Mouse (Mus musculus): ENCODE results near the gene Anxa6. TPM values are rescaled to one million over a fixed set of nuclear protein-coding genes. Genes with fewer than 3 reads are reported as not detected.
"Not testable (repeated sequence)": the region's sequence is repeated elsewhere in the genome, so short reads cannot be mapped to it uniquely, and the experiment has no call there.

Anxa6 gene
- total RNA-seq, 4 experiments from 2014 or later: 85.6 to 95.3 (median 89.4) TPM

DNA sequence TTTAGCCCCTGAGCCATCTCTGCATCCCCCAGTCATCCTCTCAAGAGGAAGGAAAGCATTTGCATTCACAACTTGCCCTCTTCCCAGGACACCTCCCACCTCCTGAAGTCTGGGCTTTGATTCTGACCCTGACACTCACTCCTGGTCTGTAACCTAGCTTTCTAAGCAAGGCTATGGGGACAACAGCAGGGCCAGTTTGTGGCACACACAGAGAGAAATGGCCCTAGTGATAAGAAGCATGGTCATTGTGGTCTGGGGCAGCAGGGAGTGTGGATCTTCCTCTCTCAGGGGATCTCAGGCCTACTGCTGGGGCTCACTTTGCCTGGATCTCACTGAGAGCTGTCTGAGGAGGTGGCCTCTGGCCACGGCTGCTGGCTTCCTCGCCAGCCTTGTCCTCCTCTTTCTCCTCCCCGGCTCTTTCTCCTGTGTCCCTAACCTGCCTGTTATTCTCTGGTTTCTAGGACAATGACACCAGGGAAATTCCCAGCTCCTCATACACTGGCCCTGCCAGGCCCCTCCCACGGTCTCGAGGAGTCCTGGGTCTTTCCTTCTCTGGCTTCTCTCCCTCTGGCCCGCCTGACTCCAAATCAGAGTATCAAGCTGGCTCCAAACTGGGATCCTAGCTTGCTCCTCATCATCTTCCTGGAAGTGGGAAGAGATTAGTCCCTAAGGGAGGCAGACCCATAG, 71.9 kb downstream of the Anxa6 start:
- no peak for DNase-seq (ENCODE audit: low spot score in 2 of 2)

DNA sequence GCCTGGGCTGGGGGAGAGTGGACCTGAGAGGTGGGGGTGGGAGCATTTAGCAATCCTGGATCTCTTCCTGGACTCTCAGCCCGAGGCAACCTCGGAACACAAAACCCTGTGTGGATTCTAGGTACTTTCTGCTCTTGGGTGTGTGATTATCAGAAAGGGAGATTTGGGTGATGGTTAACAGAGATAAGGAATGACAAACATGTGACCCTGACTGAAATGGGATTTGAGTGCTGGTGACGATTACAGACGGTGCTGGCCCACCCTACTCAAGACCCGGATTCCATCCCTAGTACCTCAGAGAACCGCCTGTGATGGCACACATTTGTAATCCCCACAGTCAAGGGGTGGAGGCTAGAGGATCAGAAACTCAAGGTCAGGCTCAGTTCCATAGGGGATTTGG, 73.0 kb downstream of the Anxa6 start:
- no peak for DNase-seq (ENCODE audit: low spot score in 2 of 2)

DNA sequence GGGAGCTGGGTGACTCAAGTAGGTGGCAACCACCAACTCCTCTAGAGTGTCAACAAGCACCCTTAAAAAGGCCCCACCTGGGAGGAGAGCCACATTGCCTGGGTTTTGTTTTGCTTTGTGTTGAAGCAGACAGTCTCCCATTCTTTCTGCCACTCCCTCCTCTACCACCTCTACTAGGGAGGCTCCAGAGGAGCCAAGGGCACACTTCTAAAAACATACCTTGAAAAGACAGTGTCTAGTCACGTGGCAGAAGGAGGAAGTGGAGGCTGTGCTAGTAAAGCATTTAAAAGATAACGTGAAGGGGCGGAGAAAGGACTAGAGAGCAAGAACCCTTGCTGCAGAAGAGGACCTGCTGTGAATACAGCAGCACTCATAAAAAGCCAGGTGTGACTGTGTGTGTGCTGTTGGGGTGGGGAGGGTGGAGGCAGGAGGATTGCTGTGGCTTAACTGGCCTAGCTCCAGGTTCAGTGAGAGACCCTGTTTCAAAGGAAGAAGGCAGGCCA, 74.6 kb downstream of the Anxa6 start:
- no peak for DNase-seq (ENCODE audit: low spot score in 2 of 2)

DNA sequence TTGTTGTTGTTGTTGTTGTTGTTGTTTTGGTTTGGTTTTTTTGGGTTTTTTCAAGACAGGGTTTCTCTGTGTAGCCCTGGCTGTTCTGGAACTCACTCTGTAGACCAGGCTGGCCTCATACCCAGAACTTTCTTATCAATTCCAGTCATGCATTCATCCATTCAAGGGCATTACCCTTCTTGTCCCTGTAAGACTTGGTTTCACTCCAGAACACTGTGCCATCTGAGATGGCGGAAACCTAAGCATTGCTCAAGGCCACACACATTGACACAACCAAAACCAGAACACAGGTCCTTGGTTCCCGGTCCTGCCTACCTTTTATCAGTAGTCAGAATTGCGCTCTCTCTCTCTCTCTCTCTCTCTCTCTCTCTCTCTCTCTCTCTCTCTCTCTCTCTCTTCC, 75.5 kb downstream of the Anxa6 start:
- not testable (repeated sequence) for DNase-seq (ENCODE audit: low spot score in 2 of 2)

DNA sequence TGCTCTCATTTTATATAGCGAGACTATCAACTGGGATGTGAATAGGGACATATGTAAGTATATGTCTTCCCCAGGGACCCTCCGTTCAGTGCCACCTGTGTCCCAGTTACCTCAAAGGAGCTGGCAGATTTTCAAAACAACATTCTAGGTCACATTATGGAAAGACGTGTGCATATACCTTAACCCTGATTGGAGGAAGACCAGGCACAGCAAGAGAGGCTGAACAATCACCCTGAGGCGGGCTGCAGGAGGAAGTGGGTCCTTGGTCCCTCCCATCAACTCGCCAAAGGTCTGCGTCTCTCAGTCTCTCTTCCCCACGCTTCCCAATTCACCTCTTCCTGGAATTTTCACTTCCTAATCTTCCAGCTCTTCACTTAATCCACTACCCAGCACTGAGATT, 76.3 kb downstream of the Anxa6 start:
- DNase-seq (ENCODE audit: low spot score in 2 of 2): no peak

DNA sequence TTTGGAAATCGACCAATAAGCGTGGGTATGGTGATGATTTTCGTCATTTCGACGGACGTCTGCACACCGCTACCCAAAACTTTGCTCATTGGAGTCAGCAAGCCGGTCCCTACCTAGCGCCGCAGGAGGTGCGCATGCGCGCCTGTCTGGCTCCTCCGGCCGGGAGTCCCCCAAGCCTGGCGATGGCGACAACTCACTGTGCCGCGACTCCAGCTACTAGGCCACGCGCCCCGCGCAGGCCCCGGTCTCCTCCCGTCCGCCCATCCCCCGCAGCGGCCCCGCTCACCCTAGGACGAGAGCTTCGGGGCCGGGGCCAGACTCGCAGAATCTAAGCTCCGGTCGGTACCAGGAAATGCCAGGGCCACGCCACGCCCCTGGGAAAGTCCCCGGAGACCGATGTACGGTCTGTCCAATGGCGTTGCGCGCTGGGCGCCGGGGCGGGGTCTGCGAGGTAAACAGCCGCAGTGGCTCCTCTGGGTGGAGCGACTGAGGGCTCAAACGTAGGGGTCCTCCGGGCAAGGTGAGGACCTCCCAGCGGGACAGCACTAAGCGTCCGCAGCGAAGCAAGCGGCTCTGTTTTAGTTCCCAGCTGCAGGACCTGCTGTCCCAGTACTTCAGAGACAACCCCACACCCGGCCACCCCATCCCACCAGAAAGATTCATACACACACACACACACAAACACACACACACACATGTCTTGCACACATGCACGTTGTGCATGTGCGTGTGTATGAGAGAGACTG, 77.3 kb downstream of the Anxa6 start:
- DNase-seq (ENCODE audit: low spot score in 2 of 2): peak; percentile 97 to 98

DNA sequence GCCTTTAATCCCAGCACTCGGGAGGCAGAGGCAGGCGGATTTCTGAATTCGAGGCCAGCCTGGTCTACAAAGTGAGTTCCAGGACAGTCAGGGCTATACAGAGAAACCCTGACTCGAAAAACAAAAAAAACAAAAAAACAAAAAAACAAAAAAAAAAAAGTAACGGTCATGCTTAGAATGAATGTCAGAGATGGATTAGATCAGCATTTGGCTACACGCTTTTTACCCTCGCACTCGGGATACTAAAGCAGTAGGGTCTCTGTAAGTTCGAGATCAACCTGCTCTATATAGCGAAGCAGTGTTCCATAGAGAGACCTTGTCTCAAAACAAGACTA, 77.9 kb downstream of the Anxa6 start:
- not testable (repeated sequence) for DNase-seq (ENCODE audit: low spot score in 2 of 2)

DNA sequence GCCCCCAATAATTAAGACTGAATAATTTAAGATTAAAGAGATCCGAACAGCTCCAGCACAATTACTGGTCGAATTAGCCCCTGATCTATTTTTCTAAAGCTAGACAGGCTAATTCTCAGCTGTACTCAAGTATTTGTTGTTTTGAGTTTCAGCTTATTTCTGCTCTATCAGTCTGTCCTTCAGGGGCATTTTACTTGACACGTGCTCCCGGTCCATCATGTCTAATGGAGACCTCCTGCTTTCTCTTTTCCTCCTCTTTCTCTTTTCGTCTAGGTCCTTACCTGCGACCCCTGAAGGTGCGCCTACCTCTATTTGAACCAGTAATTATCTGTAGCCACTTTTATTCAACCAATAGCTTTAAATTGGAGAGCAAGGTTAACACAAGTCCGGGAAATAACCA, 78.5 kb downstream of the Anxa6 start:
- DNase-seq (ENCODE audit: low spot score in 2 of 2): no peak

DNA sequence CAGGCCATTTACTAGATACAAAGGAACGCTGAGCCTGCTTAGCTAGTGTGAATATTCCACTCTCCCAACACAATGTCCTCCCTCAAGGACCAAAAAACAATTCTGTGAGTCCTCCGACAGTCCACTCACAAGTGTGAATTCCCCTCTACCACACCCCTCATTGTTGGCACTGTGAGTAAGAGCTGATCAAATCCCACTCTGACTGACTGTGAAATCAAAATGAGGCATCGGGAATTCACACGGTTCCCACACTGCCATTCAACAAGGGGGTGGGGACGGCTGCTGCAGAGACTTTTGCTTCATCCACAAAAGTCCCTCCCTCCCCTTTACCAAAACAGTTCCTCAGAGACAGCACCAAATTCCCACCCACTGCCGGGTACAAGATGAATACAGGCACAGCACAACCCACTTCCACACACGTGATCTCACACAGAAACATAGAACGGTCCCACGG, 79.2 kb downstream of the Anxa6 start:
- DNase-seq (ENCODE audit: low spot score in 2 of 2): no peak

DNA sequence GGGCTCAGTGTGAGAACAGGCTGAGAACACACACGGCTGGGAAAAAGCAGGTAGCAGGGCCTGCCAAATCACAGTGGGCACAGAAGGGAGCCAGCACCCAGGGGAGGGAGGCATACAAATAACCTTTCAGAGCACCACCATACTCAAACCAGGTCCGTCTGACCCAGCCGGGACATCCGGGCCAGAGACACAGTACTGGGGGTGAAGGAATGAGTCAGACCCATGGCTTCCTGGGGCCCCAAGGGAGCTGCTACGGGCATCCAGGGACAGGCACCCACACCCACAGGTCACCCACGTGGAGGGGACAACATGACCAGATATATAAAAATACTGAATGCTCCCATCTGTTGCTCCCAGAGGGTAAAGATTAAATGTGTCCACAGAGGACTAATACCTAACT, 80.6 kb downstream of the Anxa6 start:
- DNase-seq (ENCODE audit: low spot score in 2 of 2): no peak

DNA sequence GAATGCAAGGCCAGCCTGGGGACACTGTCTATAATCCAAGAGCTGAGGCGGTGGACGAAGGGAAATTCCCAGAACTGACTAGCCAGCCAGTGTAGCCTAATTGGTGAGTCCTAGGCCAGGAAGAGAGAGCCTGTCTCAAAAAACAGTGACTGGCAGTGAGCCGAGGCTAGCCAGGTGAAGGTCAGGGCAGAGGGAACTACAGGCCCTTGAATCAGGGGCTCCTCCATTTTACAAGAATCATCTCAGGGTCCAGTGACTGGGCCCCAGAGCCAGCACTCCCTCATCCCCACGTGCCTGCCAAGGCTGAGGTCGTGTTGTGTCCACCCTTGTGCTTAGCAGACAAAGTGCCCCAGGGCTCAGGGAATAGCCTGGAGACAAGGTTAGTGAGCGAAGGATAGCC, 82.6 kb downstream of the Anxa6 start:
- no peak for DNase-seq (ENCODE audit: low spot score in 2 of 2)

DNA sequence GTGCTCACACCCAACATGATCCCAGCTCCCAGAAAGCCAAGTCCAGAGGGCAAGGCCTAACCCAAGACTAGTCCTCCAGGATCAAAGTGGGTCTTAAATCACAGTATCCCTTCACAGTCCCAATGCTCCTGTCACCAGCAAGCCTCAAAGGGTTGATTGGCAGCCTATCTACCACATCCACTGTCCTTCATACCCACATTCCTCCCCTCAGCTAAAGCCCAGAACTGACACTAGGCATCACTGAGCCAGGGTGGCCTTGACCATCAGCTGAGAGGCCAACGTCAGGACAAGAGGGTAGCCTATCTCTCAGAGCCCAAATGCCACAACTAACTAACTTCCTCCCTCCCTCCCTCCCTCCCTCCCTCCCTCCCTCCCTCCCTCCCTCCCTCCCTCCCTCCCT, 83.5 kb downstream of the Anxa6 start:
- DNase-seq (ENCODE audit: low spot score in 2 of 2): no peak

DNA sequence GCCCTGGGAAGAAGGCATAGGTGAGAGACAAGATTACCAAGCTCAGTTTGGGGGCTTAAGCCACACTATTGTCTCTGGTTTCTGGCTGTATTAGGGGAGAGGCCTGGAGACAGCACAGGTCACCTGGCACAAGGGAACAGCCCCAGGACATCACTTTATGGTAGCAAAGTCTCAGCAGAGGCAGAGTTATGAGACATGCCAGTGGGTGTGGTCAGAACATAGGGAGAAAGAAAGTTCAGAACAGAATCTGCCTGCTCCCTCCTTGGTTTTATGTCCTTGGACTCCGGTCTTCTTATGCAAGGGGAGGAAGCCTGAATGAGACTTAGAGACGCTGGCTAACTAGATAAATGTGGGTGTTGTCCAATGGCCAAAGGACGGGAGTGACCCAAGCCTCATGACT, 88.5 kb downstream of the Anxa6 start:
- no peak for DNase-seq (ENCODE audit: low spot score in 2 of 2)

DNA sequence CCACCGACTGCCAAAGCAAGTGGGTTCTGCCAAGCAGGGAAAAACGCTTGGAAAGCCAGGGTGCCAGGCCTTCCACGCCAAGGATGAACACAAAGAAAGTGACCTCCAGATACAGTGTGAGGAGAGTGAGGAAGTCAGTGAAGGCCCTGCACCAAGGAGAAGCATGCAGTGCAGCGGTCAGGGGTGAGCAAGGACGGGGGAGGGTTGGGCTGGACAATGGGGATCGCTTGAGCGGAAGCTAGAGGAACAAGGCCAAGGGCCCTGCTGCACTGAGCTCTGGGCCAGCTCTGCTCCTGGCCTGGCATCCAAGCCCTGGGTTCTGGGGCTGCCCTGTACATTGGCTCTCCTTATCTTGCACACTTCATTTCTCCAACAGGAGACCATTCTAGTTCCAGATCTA, 93.2 kb downstream of the Anxa6 start:
- no peak for DNase-seq (ENCODE audit: low spot score in 2 of 2)

DNA sequence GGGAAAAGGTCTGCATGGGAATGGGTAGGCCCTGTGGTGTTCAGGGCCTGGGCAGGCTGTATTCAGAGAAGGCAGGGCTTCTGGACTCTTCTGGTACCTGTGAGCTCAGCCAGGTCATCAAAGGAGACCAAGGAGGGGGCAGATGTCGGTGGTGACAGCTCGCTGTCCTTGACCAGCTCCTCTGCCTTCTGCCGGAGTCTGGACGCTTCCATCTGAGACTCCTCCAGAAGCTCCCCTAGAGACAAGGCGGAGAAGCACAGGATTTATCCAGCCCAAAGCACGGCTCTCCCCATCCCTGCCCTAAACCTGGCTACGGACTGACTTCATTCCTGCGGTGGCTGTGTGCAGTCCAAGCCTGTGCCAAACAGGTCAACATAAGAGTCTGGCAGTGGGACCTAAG, 93.7 kb downstream of the Anxa6 start:
- DNase-seq (ENCODE audit: low spot score in 2 of 2): no peak

DNA sequence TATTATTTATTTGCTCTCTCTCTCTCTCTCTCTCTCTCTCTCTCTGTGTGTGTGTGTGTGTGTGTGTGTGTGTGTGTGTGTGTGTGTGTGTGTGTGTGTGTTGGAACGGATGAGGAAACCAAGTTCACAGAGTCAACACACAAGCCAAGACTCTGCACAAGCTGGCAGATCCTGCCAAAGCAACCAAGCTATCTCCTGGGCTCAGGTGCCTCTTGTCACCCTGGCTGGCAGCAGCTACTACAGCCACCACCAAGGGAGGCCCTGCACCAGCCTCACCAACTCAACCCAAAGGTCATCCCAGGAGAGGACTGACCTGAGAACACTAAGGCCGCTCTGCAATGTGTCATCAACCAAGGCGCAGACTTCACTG, 96.5 kb downstream of the Anxa6 start:
- no peak for DNase-seq (ENCODE audit: low spot score in 2 of 2)

DNA sequence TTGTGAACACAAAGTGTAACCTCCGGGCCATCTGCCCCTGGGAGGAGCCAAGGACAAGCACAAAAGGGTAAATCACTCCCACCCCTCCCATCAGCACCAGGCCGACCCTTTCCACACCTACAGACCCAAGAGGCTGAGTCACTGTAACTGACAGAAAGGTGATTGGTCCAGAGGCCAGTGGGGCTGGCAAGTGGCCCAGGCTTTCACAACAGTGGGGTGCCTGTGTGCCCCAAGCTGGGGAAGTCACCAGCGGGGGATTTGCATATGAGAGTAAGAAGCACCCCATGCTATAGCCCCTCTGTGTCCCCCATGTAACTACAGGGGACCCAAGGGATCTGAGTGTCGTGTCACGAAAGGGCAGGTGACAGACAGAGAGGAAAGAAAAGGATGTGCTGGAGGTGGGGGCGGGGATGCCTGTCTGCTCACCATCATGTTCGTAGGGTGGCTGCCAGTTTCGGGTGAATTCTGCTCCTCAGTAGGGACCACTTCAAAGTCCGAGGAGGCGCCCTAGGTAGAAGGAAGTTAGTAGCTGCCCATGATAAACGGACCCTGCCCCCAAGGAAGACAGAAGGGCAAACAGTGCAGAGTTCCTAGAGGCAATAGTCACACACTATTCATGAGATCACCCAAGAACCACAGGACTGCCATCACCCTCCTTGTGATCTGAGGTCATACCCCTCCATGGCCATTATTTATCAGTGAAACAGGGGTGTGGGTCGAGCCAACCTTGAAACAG, 97.0 kb downstream of the Anxa6 start:
- DNase-seq (ENCODE audit: low spot score in 2 of 2): no peak

DNA sequence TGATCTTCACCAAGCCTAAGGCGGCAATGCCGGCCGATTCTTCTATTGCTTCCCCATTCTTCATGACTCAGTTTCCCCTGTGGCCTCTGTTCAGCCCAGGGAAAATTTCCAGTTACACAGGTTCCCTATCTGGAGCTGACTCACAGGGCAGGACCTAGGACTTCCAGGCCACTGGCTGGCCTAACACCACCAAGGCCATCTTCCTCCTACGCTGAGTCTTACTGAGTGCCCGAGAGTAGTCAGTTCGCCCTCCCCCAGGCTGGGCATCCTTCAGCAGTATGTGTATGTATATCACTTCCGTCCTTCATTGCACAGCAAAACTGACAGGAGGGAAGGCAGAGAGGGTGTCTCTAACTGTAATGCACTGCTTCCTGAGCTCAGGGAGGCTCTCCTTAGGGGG, 99.0 kb downstream of the Anxa6 start:
- no peak for DNase-seq (ENCODE audit: low spot score in 2 of 2)

DNA sequence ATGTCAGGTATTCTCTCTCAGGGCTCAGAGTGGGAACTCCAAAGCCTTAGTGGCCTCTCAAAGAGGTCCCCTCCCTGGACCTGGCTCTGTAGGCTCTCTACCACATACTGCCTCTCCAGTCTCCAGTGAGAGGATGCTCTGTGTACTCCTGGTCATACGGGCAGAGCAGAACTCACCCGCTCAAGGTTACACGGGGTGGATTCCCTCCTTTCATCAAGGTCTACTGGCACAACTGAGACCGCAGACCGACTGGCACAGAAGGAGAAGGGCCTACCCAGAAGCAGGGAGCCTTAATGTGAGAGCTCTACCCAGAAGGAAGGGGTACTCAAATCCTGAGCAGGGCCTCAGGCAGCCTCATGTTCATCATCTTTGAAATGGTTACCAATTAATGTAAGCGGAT, 100.7 kb downstream of the Anxa6 start:
- DNase-seq (ENCODE audit: low spot score in 2 of 2): no peak

DNA sequence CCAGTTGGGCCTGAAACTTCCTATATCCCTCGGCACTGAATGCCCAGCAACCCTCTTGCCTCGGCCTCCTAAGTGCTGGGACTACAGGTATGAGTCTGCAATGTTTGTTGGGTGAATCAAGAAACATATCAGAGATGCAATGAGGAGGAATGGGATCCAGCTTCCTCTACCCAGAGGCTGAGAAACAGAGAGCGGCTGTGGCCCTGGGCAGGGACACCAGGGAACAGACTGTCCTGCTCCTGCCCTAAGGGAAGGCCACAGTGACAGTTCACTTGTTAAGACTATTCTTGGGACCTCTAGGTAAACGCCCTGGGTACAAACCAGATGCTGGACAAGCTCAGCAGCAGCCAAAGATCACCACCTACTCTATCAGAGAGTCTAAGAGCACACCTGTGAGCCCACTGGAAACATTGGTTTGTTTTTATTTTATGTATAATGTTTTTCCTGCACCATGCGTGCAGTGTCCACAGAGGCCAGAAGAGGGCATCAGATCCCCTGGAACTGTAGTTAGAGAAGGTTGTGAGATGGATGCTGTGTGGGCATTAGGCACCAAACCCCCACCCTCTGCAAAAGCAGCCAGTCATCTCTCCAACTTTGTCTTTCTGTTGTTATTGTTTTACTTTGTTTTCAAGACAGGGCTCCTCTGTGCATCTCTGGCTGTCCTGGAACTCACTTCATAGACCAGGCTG, 101.7 kb downstream of the Anxa6 start:
- peak in 1 of 2 experiments; percentile 57 for DNase-seq (ENCODE audit: low spot score in 2 of 2)

DNA sequence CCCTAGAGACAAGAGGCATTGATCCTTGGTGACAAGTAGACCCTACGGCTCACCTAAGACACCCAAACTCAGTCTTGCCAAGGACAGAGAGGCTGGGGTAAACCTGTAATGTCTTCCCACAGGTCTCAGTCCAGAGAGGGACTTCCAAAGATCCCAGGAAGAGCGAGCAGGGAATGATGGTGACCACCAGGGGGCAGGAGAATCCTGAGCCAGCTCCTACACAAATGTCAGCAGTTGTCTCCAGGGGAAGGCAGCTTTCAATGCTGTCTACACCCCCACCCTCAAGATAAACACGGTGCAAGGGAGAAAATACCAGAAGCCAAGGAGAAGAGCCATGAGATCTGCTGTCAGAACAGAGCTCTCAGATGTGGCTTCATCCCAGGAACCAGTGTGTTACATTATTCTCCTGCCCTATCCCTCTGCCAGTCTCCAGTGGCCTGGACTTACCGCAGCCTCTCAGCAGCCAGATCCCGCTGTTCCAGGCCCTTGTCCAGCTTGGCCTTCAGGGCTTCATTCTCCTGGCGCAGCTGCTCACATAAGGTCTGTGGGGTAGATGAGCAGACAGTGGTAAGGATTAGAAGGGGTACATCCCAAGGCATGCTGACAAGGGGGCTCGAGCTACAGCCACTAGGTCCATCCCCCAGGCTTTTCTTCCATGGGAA, 102.8 kb downstream of the Anxa6 start:
- DNase-seq (ENCODE audit: low spot score in 2 of 2): peak in 1 of 2 experiments; percentile 38
